Mouse (Mus musculus) heart, embryonic 11.5 days (tissue): Measurements from ENCODE around the gene Bcl2. TPM values are rescaled to one million over a fixed set of nuclear protein-coding genes. Genes with fewer than 3 reads are reported as not detected.

Source experiments
- ATAC-seq: fragments of 200-750 bp; cut with Nextera tagmentation; replicated peaks from 2 replicates; pipeline ENCODE4 v1.8.0; 2017; ENCODE audit warnings: moderate library complexity; ENCODE audit not compliant: insufficient number of reproducible peaks, low FRiP score, low TSS enrichment
- H3K27ac ChIP-seq: fragments of 300-500 bp; sonication (generic); 2 replicates; pipeline ENCODE4 v1.5.1; 2014; ENCODE audit warnings: mild to moderate bottlenecking, low read depth, low read length
- H3K27me3 ChIP-seq: fragments of 300-500 bp; sonication (generic); 2 replicates; pipeline ENCODE4 v1.6.1; 2014; ENCODE audit warnings: mild to moderate bottlenecking, low read length, mixed read lengths; ENCODE audit not compliant: control insufficient read depth, insufficient read depth
- H3K36me3 ChIP-seq: fragments of 300-500 bp; sonication (generic); 2 replicates; pipeline ENCODE4 v1.6.1; 2014; ENCODE audit warnings: mild to moderate bottlenecking, low read length, moderate library complexity, mixed read lengths; ENCODE audit not compliant: control insufficient read depth, insufficient read depth
- H3K4me1 ChIP-seq: fragments of 300-500 bp; sonication (generic); 2 replicates; pipeline ENCODE4 v1.6.1; 2014; ENCODE audit warnings: low read length; ENCODE audit not compliant: control insufficient read depth, insufficient read depth
- H3K4me2 ChIP-seq: fragments of 300-500 bp; sonication (generic); 2 replicates; pipeline ENCODE4 v1.6.1; 2014; ENCODE audit warnings: mild to moderate bottlenecking, moderate library complexity
- H3K4me3 ChIP-seq: fragments of 300-500 bp; sonication (generic); 2 replicates; pipeline ENCODE4 v1.5.1; 2014; ENCODE audit warnings: low read depth, low read length
- H3K9ac ChIP-seq: fragments of 300-500 bp; sonication (generic); 2 replicates; pipeline ENCODE4 v1.6.1; 2014; ENCODE audit warnings: mild to moderate bottlenecking, low read depth, low read length, moderate library complexity
- H3K9me3 ChIP-seq: fragments of 300-500 bp; sonication (generic); replicated peaks from 2 replicates; pipeline ENCODE4 v1.6.1; 2016; ENCODE audit warnings: low read length; ENCODE audit not compliant: control insufficient read depth
- WGBS: fragments of 180-500 bp; shearing (Covaris S2); extraction: QIAGEN DNeasy Blood & Tissue Kit; methylation state at CpG from one replicate; pipeline ENCODE4 v1.1.7; 2014; ENCODE audit not compliant: insufficient replicate concordance; 5-methylcytosine and 5-hydroxymethylcytosine counted together
- polyA plus RNA-seq: library from polyadenylated mRNA; unstranded; fragments of >200 nt; fragmentation: Nextera tagmentation; extraction: Ambion mirVana; gene quantifications from 2 replicates; pipeline ENCODE4 v1.2.1, GENCODE M21; 2014

Bcl2 gene
- polyA plus RNA-seq, 1 experiment from 2014 or later = 7.3 TPM

DNA sequence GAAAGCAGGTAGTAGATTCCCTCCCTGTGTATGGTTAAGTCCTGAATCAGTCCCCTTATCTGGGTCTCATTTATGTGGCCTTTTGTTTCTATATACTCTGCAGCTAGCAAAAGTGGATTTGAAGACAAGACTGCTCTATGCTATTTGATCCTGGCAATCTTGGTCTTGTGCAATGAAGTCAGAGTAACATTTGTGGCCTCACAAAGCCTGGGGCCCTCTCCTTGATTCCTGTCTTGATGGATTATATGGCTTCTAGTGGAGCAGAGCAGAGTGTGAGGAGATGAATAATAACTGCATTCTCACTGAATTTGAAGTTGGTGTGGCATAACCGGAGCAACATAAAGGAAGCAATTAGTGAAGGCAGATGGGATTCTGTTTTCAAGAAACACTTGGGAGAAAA, 186.5 kb downstream of the Bcl2 start:
- H3K9me3 ChIP-seq = no peaks in the 10 kb centered on the region
- no peak overlapping the region for H3K27ac ChIP-seq
- H3K4me3 ChIP-seq = no peak overlapping the region
- H3K27me3 ChIP-seq = no peaks in the 10 kb centered on the region
- H3K36me3 ChIP-seq = no peaks in the 10 kb centered on the region
- no peak overlapping the region for H3K4me2 ChIP-seq
- H3K9ac ChIP-seq = no peak overlapping the region
- no peak for ATAC-seq
- no peaks in the 10 kb centered on the region for H3K4me1 ChIP-seq
- 81% methylated on average over 1 of the region's 1 CpGs for WGBS

DNA sequence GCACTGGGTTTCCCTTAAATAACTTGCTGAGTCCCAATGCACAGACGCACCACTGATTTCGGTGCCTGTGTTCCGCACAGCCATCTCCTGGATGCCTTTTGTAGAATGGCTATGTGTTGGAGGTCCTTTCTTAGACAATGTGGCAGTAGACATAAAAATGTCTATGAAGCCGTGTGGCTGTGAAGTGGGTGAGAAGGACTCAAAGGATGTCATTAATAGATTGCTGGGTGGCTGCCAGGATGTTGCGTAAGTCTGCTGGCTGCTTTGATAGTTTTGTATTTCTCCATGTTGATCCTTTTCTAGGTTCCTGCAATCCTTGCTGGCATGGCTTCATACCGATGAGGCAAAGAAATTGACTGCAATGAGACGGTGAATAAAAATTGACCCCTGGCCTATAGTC, 187.3 kb downstream of the Bcl2 start:
- Histone ChIP-seq H3K36me3 (no peaks in the 10 kb centered on the region), H3K27me3 (no peaks in the 10 kb centered on the region), H3K4me2 (no peak overlapping the region), H3K9me3 (no peaks in the 10 kb centered on the region), H3K9ac (no peak overlapping the region), H3K4me1 (no peaks in the 10 kb centered on the region), H3K4me3 (no peak overlapping the region), H3K27ac (no peak overlapping the region)
- no peak for ATAC-seq
- WGBS = 79% methylated on average over 7 of the region's 7 CpGs

DNA sequence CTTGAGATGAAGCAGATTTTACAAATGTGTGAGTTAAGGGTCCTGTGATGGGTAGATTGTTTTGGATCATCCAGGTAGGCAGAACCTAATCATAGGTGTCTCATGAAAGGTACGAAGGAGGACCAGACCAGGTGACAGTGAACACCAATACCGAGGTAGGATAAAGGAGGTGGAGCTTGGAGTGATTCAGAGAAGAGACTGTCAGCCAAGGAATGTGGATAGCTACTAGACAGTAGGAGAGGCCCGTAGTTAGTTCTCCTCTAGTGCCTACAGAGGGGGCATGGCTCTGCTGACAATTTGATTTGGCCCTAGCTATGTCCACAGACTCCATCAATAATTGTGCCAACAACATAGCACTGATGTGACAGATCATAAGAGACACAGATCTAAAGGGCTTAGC, 188.0 kb downstream of the Bcl2 start:
- 74% methylated on average over 3 of the region's 3 CpGs for WGBS
- no peaks in the 10 kb centered on the region for H3K4me1 ChIP-seq
- no peak for ATAC-seq

DNA sequence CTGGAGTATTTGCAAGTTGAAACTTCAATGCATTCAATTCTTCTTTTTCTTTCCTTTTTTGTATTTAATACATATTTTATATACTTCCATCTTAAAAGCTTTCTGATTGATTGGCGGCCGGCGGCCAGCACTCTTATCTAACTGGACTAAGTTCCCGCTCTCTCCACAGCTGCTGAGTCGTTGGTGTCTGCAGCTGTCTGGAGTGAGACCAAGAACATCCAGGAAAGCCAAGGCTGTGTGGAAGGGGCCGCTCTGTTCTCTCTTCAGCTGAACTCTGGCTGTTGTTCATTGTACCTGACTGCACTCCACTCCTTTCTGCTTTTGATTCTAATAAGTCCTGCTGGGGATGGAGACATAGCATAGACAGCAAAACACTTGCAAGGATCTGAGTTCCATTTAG, 190.3 kb downstream of the Bcl2 start:
- no peak overlapping the region for H3K4me3 ChIP-seq
- H3K36me3 ChIP-seq = no peaks in the 10 kb centered on the region
- H3K4me1 ChIP-seq = no peaks in the 10 kb centered on the region
- no peak overlapping the region for H3K27ac ChIP-seq
- no peaks in the 10 kb centered on the region for H3K27me3 ChIP-seq
- WGBS = 52% methylated on average over 6 of the region's 6 CpGs
- no peak for ATAC-seq
- H3K9me3 ChIP-seq = no peaks in the 10 kb centered on the region
- H3K9ac ChIP-seq = no peak overlapping the region
- no peak overlapping the region for H3K4me2 ChIP-seq

More for the DNA sequence above, 188.0 kb downstream of the Bcl2 start:
- no peak overlapping the region for H3K4me3 ChIP-seq
- H3K27ac ChIP-seq = no peak overlapping the region
- no peaks in the 10 kb centered on the region for H3K27me3 ChIP-seq
- H3K9me3 ChIP-seq = no peaks in the 10 kb centered on the region
- H3K4me2 ChIP-seq = no peak overlapping the region
- H3K9ac ChIP-seq = no peak overlapping the region
- H3K36me3 ChIP-seq = no peaks in the 10 kb centered on the region

DNA sequence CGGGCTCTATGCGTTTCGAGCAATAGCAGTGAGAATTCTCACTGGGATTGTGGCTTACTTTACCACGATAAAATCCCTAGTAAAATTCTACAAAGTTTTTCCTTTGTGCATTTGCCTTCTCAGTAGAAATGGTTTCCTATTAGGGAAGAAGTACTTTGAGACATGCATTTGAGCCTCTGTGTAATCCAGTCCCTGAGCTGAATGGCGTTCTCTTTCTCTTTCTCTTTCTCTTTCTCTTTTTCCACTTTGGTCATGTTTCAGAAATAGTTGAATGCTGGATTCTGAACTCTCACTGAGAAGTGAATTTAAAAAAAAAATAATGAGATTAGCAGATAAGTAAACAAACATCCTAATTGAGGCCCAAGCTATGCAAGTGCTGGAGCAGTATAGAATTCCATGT, 191.1 kb downstream of the Bcl2 start:
- H3K9me3 ChIP-seq = no peaks in the 10 kb centered on the region
- H3K4me1 ChIP-seq = no peaks in the 10 kb centered on the region
- H3K4me2 ChIP-seq = no peak overlapping the region
- no peaks in the 10 kb centered on the region for H3K36me3 ChIP-seq
- no peak overlapping the region for H3K9ac ChIP-seq
- H3K4me3 ChIP-seq = no peak overlapping the region
- H3K27ac ChIP-seq = no peak overlapping the region
- 81% methylated on average over 5 of the region's 5 CpGs for WGBS
- no peak for ATAC-seq
- H3K27me3 ChIP-seq = no peaks in the 10 kb centered on the region

DNA sequence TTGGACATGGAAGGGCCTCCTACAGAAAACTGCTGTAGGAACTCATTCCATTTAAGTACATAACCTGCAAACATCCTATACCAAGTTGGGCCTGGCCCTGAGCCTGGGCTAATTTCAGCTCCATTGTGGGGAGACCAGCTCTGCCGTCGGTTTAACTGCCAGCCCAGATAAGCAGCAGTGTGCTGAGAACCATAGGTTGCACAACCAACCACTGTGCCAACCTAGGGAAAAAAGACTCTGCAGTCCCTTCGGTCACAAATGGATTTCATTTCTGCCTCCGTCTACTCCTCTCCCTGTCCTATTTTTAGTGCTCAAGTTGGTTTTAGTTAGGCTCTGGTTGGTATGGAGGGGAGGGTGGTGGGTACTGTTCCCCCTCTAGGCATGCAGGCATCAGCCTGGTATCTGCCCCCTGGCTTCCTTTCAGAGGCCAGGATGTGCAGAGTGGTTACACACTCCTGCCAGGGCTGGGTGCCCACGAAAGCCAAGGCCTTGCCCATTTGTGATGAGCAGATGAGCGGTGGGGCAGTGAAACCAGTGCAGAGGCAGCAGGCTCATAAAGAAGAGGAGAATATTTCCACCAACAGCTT, 196.4 kb downstream of the Bcl2 start:
- no peaks in the 10 kb centered on the region for H3K27me3 ChIP-seq
- WGBS = 69% methylated on average over 6 of the region's 6 CpGs
- H3K4me3 ChIP-seq = no peak overlapping the region
- no peaks in the 10 kb centered on the region for H3K36me3 ChIP-seq
- H3K9ac ChIP-seq = no peak overlapping the region
- H3K4me2 ChIP-seq = no peak overlapping the region
- H3K27ac ChIP-seq = no peak overlapping the region
- no peaks in the 10 kb centered on the region for H3K4me1 ChIP-seq
- no peak for ATAC-seq
- no peaks in the 10 kb centered on the region for H3K9me3 ChIP-seq

DNA sequence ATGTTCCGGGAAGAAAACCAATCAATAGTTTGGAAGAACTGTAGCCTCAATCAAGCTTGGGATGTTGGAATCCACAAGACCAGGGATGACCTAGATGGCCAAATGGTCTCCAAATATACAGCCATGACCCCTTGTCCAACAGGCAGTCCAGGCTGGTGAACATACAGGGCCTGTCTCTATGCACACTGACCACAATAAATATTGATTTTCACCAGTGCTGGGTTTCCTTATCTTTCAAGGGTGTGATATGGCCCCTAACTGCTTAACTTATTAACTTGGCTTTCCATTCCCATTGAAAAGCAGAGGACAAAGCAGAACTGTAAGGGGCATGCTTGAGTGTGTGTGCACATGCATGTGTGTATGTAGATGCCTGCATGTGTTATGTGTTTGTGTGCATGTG, 197.0 kb downstream of the Bcl2 start:
- Histone ChIP-seq H3K4me1 (no peaks in the 10 kb centered on the region), H3K36me3 (no peaks in the 10 kb centered on the region), H3K4me3 (no peak overlapping the region), H3K27me3 (no peaks in the 10 kb centered on the region), H3K27ac (no peak overlapping the region), H3K9me3 (no peaks in the 10 kb centered on the region), H3K4me2 (no peak overlapping the region), H3K9ac (no peak overlapping the region)
- WGBS = 86% methylated on average over 1 of the region's 1 CpGs
- ATAC-seq = no peak

DNA sequence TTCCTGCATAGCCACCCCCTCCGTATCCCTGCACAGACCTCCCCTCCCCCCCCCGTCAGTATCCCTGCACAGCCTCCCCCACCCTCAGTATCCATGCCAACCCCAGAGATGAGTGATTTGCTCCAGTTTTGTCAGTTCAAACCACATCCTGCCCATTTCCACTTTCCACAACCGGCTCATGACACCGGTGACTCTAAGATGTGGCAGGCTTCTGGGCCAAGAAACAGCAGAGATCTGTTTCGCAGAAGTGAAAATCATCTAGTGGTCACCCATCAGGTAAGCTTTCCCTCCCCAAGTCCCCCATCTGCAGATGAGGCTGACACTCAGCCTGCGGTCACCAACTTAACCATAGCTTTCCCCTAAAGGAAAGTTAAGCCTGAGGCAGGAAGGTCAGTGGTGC, 198.5 kb downstream of the Bcl2 start:
- H3K4me1 ChIP-seq = no peaks in the 10 kb centered on the region
- H3K9me3 ChIP-seq = no peaks in the 10 kb centered on the region
- no peak overlapping the region for H3K4me3 ChIP-seq
- WGBS = 81% methylated on average over 6 of the region's 6 CpGs
- no peak overlapping the region for H3K4me2 ChIP-seq
- no peak for ATAC-seq
- no peaks in the 10 kb centered on the region for H3K27me3 ChIP-seq
- no peak overlapping the region for H3K27ac ChIP-seq
- no peak overlapping the region for H3K9ac ChIP-seq
- H3K36me3 ChIP-seq = no peaks in the 10 kb centered on the region

DNA sequence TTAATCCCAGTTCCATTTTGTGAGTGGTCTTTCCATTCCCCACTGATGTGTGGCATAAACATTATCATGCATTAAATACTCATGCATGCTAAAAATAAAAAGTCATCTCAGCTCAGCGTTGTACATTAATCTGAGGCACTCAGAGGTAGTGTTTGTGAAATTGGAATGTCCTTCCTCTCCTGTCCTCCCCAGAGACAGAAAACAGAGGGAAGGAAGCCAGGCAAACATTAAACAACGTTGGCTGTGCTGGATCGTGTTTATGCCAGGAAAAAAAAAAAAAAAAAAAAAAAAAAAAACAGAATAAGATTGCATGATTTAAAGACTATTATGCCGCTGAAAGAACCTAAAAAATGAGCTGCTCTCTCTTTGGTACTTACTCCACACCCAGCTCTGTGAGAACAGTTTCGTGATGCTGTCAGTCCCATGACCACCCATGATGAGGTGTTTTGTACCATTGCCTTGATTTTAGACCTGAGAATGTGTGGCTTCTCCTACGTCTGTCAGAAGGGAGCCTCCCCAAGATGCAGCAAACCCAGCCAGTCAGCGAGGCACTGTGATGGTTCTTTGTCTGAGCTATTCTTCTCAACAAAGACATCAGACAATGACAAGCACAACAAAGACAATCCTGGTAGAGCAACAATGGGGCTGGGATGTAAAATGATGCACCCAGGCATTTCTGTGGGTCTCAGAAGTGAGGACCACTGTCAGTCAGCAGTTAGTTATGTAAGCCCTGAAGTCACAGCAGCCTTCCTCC, 200.0 kb downstream of the Bcl2 start:
- H3K9ac ChIP-seq = no peak overlapping the region
- no peaks in the 10 kb centered on the region for H3K4me1 ChIP-seq
- H3K4me2 ChIP-seq = no peak overlapping the region
- H3K27me3 ChIP-seq = no peaks in the 10 kb centered on the region
- WGBS = 56% methylated on average over 7 of the region's 7 CpGs
- no peak overlapping the region for H3K27ac ChIP-seq
- no peaks in the 10 kb centered on the region for H3K9me3 ChIP-seq
- no peaks in the 10 kb centered on the region for H3K36me3 ChIP-seq
- H3K4me3 ChIP-seq = no peak overlapping the region
- ATAC-seq = no peak
